Mouse (Mus musculus): ENCODE data around the gene Brca2. TPM values are rescaled to one million over a fixed set of nuclear protein-coding genes. Genes with fewer than 3 reads are reported as not detected.

Gene Brca2
- polyA plus RNA-seq, 1 experiment: not detected

DNA sequence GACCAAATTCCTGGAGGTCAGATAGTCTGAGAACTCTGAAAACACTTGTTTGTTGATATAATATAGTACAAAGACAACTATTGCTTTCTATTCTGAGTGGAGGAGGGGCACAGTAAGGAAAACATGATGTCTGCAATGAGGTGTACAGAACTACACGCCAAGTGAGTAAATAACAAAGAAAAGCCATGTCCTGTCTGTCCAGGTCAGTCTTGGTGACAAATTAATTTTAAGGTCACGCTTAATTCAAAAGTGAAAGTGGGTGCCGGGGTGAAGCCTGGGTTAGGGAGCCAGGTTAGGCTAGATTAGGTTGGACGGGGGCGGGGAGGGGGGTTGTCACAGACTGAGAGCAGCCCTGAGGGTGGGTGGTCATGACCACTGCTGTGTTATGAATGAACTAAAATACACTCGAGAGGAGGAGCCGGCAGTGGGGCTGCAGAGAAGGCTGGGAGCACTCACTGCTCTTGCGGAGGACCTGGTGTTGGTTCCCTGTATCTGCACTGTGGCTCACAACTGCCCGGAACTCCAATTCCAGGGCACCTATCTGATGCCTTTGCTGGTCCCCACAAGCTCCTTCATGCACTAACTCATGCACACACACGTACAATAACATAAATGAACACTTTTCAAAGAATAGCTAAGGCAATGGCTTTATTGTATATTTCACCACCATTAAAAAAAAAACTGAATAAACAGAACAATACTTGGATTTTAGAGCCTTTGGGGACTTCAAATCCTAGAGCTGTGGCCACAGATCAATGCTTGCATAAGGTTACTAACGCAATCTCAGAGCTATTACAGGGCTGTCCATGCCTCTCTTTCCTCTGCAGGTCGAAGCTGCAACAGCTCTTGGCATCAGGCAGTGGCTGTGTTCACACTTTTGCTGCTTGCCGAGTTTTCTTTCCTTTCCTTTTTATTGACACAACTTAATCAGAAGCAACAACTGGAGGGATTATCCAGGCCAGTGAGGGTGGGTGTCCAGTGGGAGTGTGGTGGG, 77.2 kb downstream of the Brca2 start:
- TF ChIP-seq POLR2A (IDR thresholded peaks at IDR 0.05; ENCODE audit: insufficient read depth, low read depth, low read length) (no peak), CTCF (IDR thresholded peaks at IDR 0.05; ENCODE audit: insufficient read depth, low read depth, low read length) (no peak)
- Histone ChIP-seq H3K4me1 (ENCODE audit: control insufficient read depth, insufficient read depth, low read length) (peaks cover 12% of the 10 kb centered on the region), H3K4me3 (ENCODE audit: insufficient read depth, low read depth, low read length) (no peak overlapping the region), H3K27ac (ENCODE audit: insufficient read depth, low read depth, low read length) (no peak overlapping the region)
- WGBS: 82% methylated on average over 13 of the region's 13 CpGs

DNA sequence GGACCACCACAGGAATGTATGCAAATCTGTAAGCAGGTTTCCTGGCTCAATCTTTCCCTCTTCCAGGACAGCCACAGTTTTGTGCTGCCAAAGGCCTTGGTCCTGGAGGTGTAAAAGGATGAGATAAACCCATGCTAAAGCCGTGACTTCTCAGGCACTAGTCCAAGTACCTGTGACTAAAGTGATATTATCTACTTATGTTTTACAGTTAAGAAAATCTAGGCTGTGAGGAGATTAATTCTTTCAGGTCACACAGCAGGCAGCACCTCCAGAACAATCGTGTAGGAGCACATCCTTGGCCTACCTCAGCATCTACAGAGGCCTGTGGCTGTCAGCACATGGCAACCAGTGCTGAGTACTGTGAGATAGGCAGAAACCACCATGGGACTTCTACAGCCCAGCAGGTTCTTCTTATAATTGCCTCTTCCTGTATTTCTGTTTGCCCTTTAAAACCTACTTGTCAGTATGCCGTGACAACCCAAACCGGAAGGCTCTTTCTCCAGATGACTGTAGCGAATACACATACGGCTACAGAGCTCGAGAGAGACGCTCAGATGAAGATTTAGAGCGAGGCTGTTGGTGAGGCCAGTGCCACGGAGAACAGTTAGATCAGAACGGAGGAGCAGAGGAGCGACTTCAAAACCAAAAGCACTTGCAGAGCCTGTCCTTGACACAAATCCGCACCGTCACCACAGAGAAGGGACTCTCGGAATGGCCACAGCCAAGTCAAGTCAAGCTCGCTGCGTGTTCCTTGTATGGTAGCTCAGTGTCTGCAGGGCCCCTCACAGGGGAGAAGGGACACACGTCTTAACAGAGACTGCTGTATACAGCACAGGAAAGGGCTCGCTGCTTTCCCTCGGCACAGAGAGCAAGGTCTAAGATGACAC, 78.4 kb downstream of the Brca2 start:
- 67% methylated on average over 20 of the region's 20 CpGs for WGBS
- Histone ChIP-seq H3K4me1 (ENCODE audit: control insufficient read depth, insufficient read depth, low read length) (peaks cover 12% of the 10 kb centered on the region), H3K27ac (ENCODE audit: insufficient read depth, low read depth, low read length) (no peak overlapping the region), H3K4me3 (ENCODE audit: insufficient read depth, low read depth, low read length) (no peak overlapping the region)
- no peak for TF ChIP-seq POLR2A (IDR thresholded peaks at IDR 0.05; ENCODE audit: insufficient read depth, low read depth, low read length)

- 39% methylated on average over 14 of the region's 14 CpGs for WGBS
- no peak for TF ChIP-seq POLR2A (IDR thresholded peaks at IDR 0.05; ENCODE audit: insufficient read depth, low read depth, low read length)
- H3K4me1 ChIP-seq (ENCODE audit: control insufficient read depth, insufficient read depth, low read length): peaks cover 12% of the 10 kb centered on the region
- no peak overlapping the region for H3K27ac ChIP-seq (ENCODE audit: insufficient read depth, low read depth, low read length)
- no peak overlapping the region for H3K4me3 ChIP-seq (ENCODE audit: insufficient read depth, low read depth, low read length)
These were observed 79.2 kb downstream of the Brca2 start for GRCm38 (mm10) chr5:150601441-150602230.

GRCm38 (mm10) chr5:150606131-150606530, 83.7 kb downstream of the Brca2 start:
- WGBS: 96% methylated on average over 6 of the region's 6 CpGs
- no peak overlapping the region for H3K27ac ChIP-seq (ENCODE audit: insufficient read depth, low read depth, low read length)

GRCm38 (mm10) chr5:150607631-150608030, 85.2 kb downstream of the Brca2 start:
- Histone ChIP-seq H3K4me3 (ENCODE audit: insufficient read depth, low read depth, low read length) (no peak overlapping the region), H3K27ac (ENCODE audit: insufficient read depth, low read depth, low read length) (no peak overlapping the region), H3K4me1 (ENCODE audit: control insufficient read depth, insufficient read depth, low read length) (no peaks in the 10 kb centered on the region)
- WGBS: 91% methylated on average over 8 of the region's 8 CpGs
- TF ChIP-seq CTCF (IDR thresholded peaks at IDR 0.05; ENCODE audit: insufficient read depth, low read depth, low read length) (no peak), POLR2A (IDR thresholded peaks at IDR 0.05; ENCODE audit: insufficient read depth, low read depth, low read length) (no peak)

More at GRCm38 (mm10) chr5:150606131-150606530, 83.7 kb downstream of the Brca2 start:
- TF ChIP-seq CTCF (IDR thresholded peaks at IDR 0.05; ENCODE audit: insufficient read depth, low read depth, low read length) (no peak), POLR2A (IDR thresholded peaks at IDR 0.05; ENCODE audit: insufficient read depth, low read depth, low read length) (no peak)
- H3K4me1 ChIP-seq (ENCODE audit: control insufficient read depth, insufficient read depth, low read length): peaks cover 6% of the 10 kb centered on the region
- no peak overlapping the region for H3K4me3 ChIP-seq (ENCODE audit: insufficient read depth, low read depth, low read length)

DNA sequence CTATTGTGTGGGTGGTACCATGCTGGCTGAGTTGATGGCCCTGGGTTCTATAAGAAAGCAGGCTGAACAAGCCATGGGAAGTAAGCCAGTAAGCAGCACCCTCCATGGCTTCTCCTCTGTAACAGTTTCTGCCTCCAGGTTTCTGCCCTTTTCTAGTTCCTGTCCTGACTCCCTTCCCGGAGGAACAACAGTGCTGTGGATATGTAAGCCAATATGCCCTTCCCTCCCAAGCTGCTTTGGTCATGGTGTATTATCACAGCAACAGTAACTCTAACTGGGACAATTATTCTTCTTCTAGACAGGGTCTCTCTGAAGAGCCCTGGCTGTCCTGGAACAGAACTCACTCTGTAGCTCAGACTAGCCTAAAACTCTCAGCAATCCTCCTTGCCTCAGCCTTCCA, 88.7 kb downstream of the Brca2 start:
- Histone ChIP-seq H3K4me1 (ENCODE audit: control insufficient read depth, insufficient read depth, low read length) (no peaks in the 10 kb centered on the region; the same call in 1 of the 2 replicates), H3K4me3 (ENCODE audit: insufficient read depth, low read depth, low read length) (no peak overlapping the region), H3K27ac (ENCODE audit: insufficient read depth, low read depth, low read length) (no peak overlapping the region)
- TF ChIP-seq CTCF (IDR thresholded peaks at IDR 0.05; ENCODE audit: insufficient read depth, low read depth, low read length) (no peak), POLR2A (IDR thresholded peaks at IDR 0.05; ENCODE audit: insufficient read depth, low read depth, low read length) (no peak)
- WGBS: 83% methylated on average over 1 of the region's 1 CpGs

GRCm38 (mm10) chr5:150611697-150612096, 89.3 kb downstream of the Brca2 start:
- no peak overlapping the region for H3K27ac ChIP-seq (ENCODE audit: insufficient read depth, low read depth, low read length)
- TF ChIP-seq POLR2A (IDR thresholded peaks at IDR 0.05; ENCODE audit: insufficient read depth, low read depth, low read length) (no peak), CTCF (IDR thresholded peaks at IDR 0.05; ENCODE audit: insufficient read depth, low read depth, low read length) (no peak)
- 68% methylated on average over 12 of the region's 12 CpGs for WGBS
- H3K4me3 ChIP-seq (ENCODE audit: insufficient read depth, low read depth, low read length): no peak overlapping the region
- H3K4me1 ChIP-seq (ENCODE audit: control insufficient read depth, insufficient read depth, low read length): no peaks in the 10 kb centered on the region; the same call in 1 of the 2 replicates

- TF ChIP-seq POLR2A (IDR thresholded peaks at IDR 0.05; ENCODE audit: insufficient read depth, low read depth, low read length): no peak
- no peak for TF ChIP-seq CTCF (IDR thresholded peaks at IDR 0.05; ENCODE audit: insufficient read depth, low read depth, low read length)
- WGBS: 85% methylated on average over 2 of the region's 2 CpGs
- no peak overlapping the region for H3K4me3 ChIP-seq (ENCODE audit: insufficient read depth, low read depth, low read length)
These were observed 91.6 kb downstream of the Brca2 start for GRCm38 (mm10) chr5:150614054-150614453.

More at GRCm38 (mm10) chr5:150614054-150614453, 91.6 kb downstream of the Brca2 start:
- no peak overlapping the region for H3K27ac ChIP-seq (ENCODE audit: insufficient read depth, low read depth, low read length)
- no peaks in the 10 kb centered on the region; the same call in 1 of the 2 replicates for H3K4me1 ChIP-seq (ENCODE audit: control insufficient read depth, insufficient read depth, low read length)

All from olfactory bulb, adult 2 months (tissue).